Comparison of ENCODE assay signal across 8 mouse cellular contexts in genomic region chr12:32910560-32911194, GRCm38 (mm10). TPM values are rescaled to one million over a fixed set of nuclear protein-coding genes. Genes with fewer than 3 reads are reported as not detected.
A peak's percentile ranks its signal among the peaks of the same experiment; 100 is the strongest.
DNase-seq lines count a peak whose midpoint lies in the region; ATAC-seq and TF ChIP-seq lines count a peak whose summit lies in the region.

No protein-coding gene starts in this region.

- POLR2A ChIA-PET in Patski (lab: Charles Lee) = no interaction called here

- no peak for TF ChIP-seq POLR2A in cortical plate, adult 2 months (IDR thresholded peaks at IDR 0.05; ENCODE audit: extremely low read depth, insufficient read depth, low read length)

- CTCF ChIA-PET in Patski (lab: Charles Lee) = interaction anchor here (0.7 to 4.4 kb wide), 15 partner anchors 9 to 203 kb away, joined by 3 to 23 read pairs (median 4); no protein-coding TSS in a partner anchor

- no peaks in the 10 kb centered on the region for H3K36me3 ChIP-seq in limb, embryonic 12.5 days
- no peaks in the 10 kb centered on the region for H3K36me3 ChIP-seq in midbrain, embryonic 15.5 days (replicated peaks)

- TF ChIP-seq CTCF in Patski (IDR thresholded peaks at IDR 0.05) = peak; percentile 74
- TF ChIP-seq CTCF in cortical plate, adult 2 months (IDR thresholded peaks at IDR 0.05; ENCODE audit: extremely low read depth, insufficient read depth, low read length) = peak; percentile 69

- 38% methylated on average over 15 of the region's 15 CpGs for WGBS in limb, embryonic 12.5 days
- WGBS in midbrain, embryonic 15.5 days = 31% methylated on average over 15 of the region's 15 CpGs

- peaks cover 2% of the 10 kb centered on the region; the same call in 1 of the 2 replicates for H3K4me1 ChIP-seq in cortical plate, adult 2 months (ENCODE audit: control insufficient read depth, insufficient read depth, low read length)
- no peaks in the 10 kb centered on the region; the same call in 1 of the 2 replicates for H3K4me1 ChIP-seq in limb, embryonic 12.5 days (replicated peaks)
- peaks cover 13% of the 10 kb centered on the region for H3K4me1 ChIP-seq in midbrain, embryonic 15.5 days

- peak; percentile 39 for DNase-seq in gastrocnemius, postnatal 10 days
- no peak for DNase-seq in gastrocnemius, adult 18-20 months (ENCODE audit: low spot score)
- DNase-seq in Patski (ENCODE audit: low read depth, low spot score) = no peak
- DNase-seq in heart, postnatal 14 days = peak; percentile 27 to 58
- DNase-seq in yolk sac, embryonic 10.5 days (ENCODE audit: low spot score) = no peak

- peaks cover 5% of the 10 kb centered on the region for H3K27me3 ChIP-seq in Patski
- no peaks in the 10 kb centered on the region; the same call in 1 of the 2 replicates for H3K27me3 ChIP-seq in limb, embryonic 12.5 days
- H3K27me3 ChIP-seq in midbrain, embryonic 15.5 days (replicated peaks) = 0 out of 2 replicates have a peak, but pooled peaks cover 2% of the 10 kb centered on the region

- H3K9me3 ChIP-seq in limb, embryonic 12.5 days = no peaks in the 10 kb centered on the region
- H3K9me3 ChIP-seq in midbrain, embryonic 15.5 days = no peaks in the 10 kb centered on the region

- H3K4me3 ChIP-seq in cortical plate, adult 2 months (ENCODE audit: insufficient read depth, low read length) = no peak overlapping the region
- peak overlapping the region; percentile 21 for H3K4me3 ChIP-seq in limb, embryonic 12.5 days (replicated peaks)
- H3K4me3 ChIP-seq in midbrain, embryonic 15.5 days = peak overlapping the region; percentile 5

- in situ Hi-C loops in Patski (cut with MboI; ENCODE audit: low pct_unique_long_range_greater_than_20kb) = loop anchor here (5.0 to 10.0 kb wide), 4 partner anchors 102 to 514 kb away; partner anchors contain the start of gene Twistnb

- H3K4me2 ChIP-seq in limb, embryonic 12.5 days = peak overlapping the region; percentile 52
- peak overlapping the region; percentile 45 for H3K4me2 ChIP-seq in midbrain, embryonic 15.5 days

- H3K9ac ChIP-seq in limb, embryonic 12.5 days (replicated peaks) = peak overlapping the region; percentile 14; the same call in 1 of the 2 replicates
- no peak overlapping the region; the same call in 1 of the 2 replicates for H3K9ac ChIP-seq in midbrain, embryonic 15.5 days

- peak; percentile 47 for ATAC-seq in Patski
- ATAC-seq in limb, embryonic 12.5 days (ENCODE audit: insufficient number of reproducible peaks, insufficient read depth, low FRiP score, low TSS enrichment, low read depth) = no peak
- peak; percentile 65 for ATAC-seq in midbrain, embryonic 15.5 days (replicated peaks)

- intact Hi-C loops in heart, postnatal 14 days (cut with DNase I) = loop anchor here (5.0 to 10.0 kb wide), 5 partner anchors 117 to 514 kb away; partner anchors contain the start of gene Twistnb

- no peak overlapping the region for H3K27ac ChIP-seq in cortical plate, adult 2 months (ENCODE audit: insufficient read depth, low read length)
- no peak overlapping the region for H3K27ac ChIP-seq in limb, embryonic 12.5 days
- H3K27ac ChIP-seq in midbrain, embryonic 15.5 days = 0 out of 2 replicates have a peak overlapping the region, but pooled peaks have one; percentile 7

RNA-seq across cellular contexts. Expression of gene Sypl, which starts 43.0 kb away (rescaled TPM):
- 100 to 1,000 TPM; 123 to 128 TPM for total RNA-seq in gastrocnemius, postnatal 10 days (2021)
- 100 to 1,000 TPM; 168 to 201 TPM for total RNA-seq in gastrocnemius, adult 18-20 months (2021)
- polyA plus RNA-seq in Patski (2021) = 92.5 TPM
- 44.7 and 48.2 TPM in 2 replicates for polyA plus RNA-seq in cortical plate, adult 2 months (2012; rRNA removed)
- total RNA-seq in heart, postnatal 14 days (2021) = 10 to 100 TPM; 87.4 to 88.3 TPM
- polyA plus RNA-seq in limb, embryonic 12.5 days (2016; fragmentation: Nextera tagmentation; extraction: Ambion mirVana) = 65.6 and 66.6 TPM in 2 replicates
- 32.3 and 33.3 TPM in 2 replicates for polyA plus RNA-seq in midbrain, embryonic 15.5 days (2015; fragmentation: Nextera tagmentation; extraction: Ambion mirVana)

Comparison
In these comparisons a context has a peak if more than half of its experiments do, and no peak if none do; other contexts are left out.
1. DNase-seq: peak in gastrocnemius, postnatal 10 days (single experiment) and heart, postnatal 14 days (2 of 2); none in gastrocnemius, adult 18-20 months (single experiment), Patski (single experiment) and yolk sac, embryonic 10.5 days (single experiment).